Mouse (Mus musculus) embryonic facial prominence, embryonic 10.5 days (tissue): Measurements from ENCODE around the gene Bcl2l1. TPM values are rescaled to one million over a fixed set of nuclear protein-coding genes. Genes with fewer than 3 reads are reported as not detected.
A peak's percentile ranks its signal among the peaks of the same experiment; 100 is the strongest.

Experiments used
- DNase-seq: peaks from one replicate; pipeline ENCODE4 v3.0.0-alpha.2; 2017; ENCODE audit warnings: low spot score
- H3K27ac ChIP-seq: fragments of 300-500 bp; sonication (generic); replicated peaks from 2 replicates; pipeline ENCODE4 v1.5.1; 2016; ENCODE audit warnings: mild to moderate bottlenecking
- H3K27me3 ChIP-seq: fragments of 300-500 bp; sonication (generic); replicated peaks from 2 replicates; pipeline ENCODE4 v1.6.1; 2016; ENCODE audit warnings: low read depth, mild to moderate bottlenecking; ENCODE audit not compliant: poor library complexity, severe bottlenecking
- H3K36me3 ChIP-seq: fragments of 300-500 bp; sonication (generic); replicated peaks from 2 replicates; pipeline ENCODE4 v1.6.1; 2016; ENCODE audit warnings: mild to moderate bottlenecking, moderate library complexity
- H3K4me1 ChIP-seq: fragments of 300-500 bp; sonication (generic); 2 replicates; pipeline ENCODE4 v1.6.1; 2016
- H3K4me3 ChIP-seq: fragments of 300-500 bp; sonication (generic); 2 replicates; pipeline ENCODE4 v1.5.1; 2016; ENCODE audit warnings: mild to moderate bottlenecking, moderate library complexity
- H3K9me3 ChIP-seq: fragments of 300-500 bp; sonication (generic); 2 replicates; pipeline ENCODE4 v1.6.1; 2016; ENCODE audit warnings: mild to moderate bottlenecking
- WGBS: fragments of 180-500 bp; shearing (Covaris S2); methylation state at CpG from one replicate; pipeline ENCODE4 v1.1.7; 2016; 5-methylcytosine and 5-hydroxymethylcytosine counted together
- polyA plus RNA-seq: library from polyadenylated mRNA; unstranded; fragments of >200 nt; fragmentation: Nextera tagmentation; extraction: Ambion mirVana; gene quantifications from 2 replicates; pipeline ENCODE4 v1.2.1, GENCODE M21; 2016

Gene Bcl2l1
- polyA plus RNA-seq, 1 experiment from 2014 or later = 106 TPM

DNA sequence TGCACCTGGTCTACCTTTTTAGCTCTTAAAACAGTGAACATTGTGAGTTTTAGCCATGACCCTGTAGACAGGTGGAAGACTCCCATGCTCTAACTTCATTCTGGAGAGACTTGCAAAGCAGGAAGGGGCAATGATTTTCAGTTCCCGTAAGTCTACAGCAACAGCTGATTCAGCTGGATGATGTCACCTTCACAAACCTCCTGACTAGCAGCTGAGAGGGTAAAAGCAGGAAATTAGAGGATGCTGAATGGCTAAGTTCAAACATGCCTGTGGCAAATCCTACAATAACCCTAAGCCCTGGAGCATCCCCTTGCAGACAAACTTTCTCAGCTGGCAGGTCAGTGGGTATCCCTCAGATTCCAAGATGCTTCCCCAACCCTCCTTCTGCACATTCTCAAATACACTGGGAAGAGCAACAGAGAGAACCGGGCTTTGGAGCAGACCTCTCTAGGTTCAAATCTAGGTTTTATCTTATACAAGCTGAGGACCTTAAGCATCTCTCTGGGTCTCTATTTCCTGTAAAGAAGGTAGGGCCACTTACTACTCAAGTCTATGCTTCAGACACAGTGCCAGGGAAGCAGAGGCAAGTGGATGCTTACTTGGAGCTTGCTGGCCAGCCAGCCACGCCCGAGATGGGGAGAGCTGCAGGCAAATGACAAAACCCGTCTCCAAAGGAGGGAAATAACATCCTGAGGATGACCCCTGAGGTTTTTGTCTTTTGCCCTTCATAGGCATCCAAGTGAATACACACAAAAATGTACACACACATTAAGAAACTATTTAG is 21.2 kb downstream of the Bcl2l1 start:
- Histone ChIP-seq H3K27me3 (no peaks in the 10 kb centered on the region), H3K27ac (no peak overlapping the region), H3K9me3 (no peaks in the 10 kb centered on the region), H3K4me3 (no peak overlapping the region), H3K4me1 (peaks cover 31% of the 10 kb centered on the region), H3K36me3 (peaks cover 25% of the 10 kb centered on the region)
- 84% methylated on average over 5 of the region's 5 CpGs for WGBS
- DNase-seq = no peak

- Histone ChIP-seq H3K36me3 (peaks cover 20% of the 10 kb centered on the region; the same call in 1 of the 2 replicates), H3K27ac (no peak overlapping the region), H3K4me3 (no peak overlapping the region), H3K9me3 (no peaks in the 10 kb centered on the region), H3K4me1 (peaks cover 45% of the 10 kb centered on the region), H3K27me3 (no peaks in the 10 kb centered on the region)
- DNase-seq = no peak
- 88% methylated on average over 3 of the region's 3 CpGs for WGBS
These were observed 23.4 kb downstream of the Bcl2l1 start for GRCm38 (mm10) chr2:152808178-152808577.

DNA sequence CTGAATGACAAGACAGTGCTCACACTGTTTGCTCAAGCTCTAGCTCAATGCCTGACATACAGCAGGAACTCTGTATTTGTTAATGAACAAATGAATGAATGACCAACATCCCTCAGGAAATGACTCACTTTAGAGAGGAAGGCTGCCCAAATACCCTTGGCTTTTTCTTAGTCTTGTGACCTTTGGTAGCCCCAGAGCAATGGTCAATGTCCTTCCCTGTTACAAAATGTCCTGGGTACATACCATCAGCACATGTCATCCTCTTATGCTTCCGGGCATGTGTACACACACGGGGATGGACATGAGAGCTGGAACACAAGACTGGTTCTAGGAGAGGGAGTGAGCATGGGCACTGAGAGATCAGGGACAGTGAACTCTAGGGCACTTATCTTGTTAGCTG is 25.5 kb downstream of the Bcl2l1 start:
- peaks cover 31% of the 10 kb centered on the region for H3K4me1 ChIP-seq
- no peaks in the 10 kb centered on the region for H3K9me3 ChIP-seq
- WGBS = 81% methylated on average over 2 of the region's 2 CpGs
- H3K27ac ChIP-seq = no peak overlapping the region
- H3K4me3 ChIP-seq = no peak overlapping the region
- H3K36me3 ChIP-seq = peaks cover 23% of the 10 kb centered on the region; the same call in 1 of the 2 replicates
- no peak for DNase-seq
- no peaks in the 10 kb centered on the region for H3K27me3 ChIP-seq

DNA sequence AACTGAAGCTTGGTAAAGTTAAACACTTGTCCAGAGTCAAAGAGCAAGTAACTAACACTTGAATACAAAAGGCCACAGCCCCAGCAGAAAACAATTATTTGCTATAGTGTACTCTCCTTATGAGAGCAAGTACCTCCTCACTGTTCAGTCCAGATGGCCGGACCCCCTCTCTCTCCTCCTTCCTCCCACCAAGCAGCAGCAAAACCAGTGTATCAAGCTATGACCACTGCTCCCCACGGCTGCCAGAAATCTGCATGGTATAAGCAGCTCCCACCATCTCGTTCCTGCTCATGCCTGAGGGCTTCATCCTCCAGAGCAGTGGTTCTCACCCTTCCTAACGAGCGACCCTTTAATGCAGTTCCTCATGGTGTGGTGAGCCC is 26.4 kb downstream of the Bcl2l1 start:
- Histone ChIP-seq H3K27me3 (no peaks in the 10 kb centered on the region), H3K4me1 (peaks cover 25% of the 10 kb centered on the region), H3K4me3 (no peak overlapping the region), H3K36me3 (peaks cover 17% of the 10 kb centered on the region; the same call in 1 of the 2 replicates), H3K9me3 (no peaks in the 10 kb centered on the region), H3K27ac (peak overlapping the region; percentile 69; the same call in 1 of the 2 replicates)
- 39% methylated on average over 5 of the region's 5 CpGs for WGBS
- DNase-seq = no peak

DNA sequence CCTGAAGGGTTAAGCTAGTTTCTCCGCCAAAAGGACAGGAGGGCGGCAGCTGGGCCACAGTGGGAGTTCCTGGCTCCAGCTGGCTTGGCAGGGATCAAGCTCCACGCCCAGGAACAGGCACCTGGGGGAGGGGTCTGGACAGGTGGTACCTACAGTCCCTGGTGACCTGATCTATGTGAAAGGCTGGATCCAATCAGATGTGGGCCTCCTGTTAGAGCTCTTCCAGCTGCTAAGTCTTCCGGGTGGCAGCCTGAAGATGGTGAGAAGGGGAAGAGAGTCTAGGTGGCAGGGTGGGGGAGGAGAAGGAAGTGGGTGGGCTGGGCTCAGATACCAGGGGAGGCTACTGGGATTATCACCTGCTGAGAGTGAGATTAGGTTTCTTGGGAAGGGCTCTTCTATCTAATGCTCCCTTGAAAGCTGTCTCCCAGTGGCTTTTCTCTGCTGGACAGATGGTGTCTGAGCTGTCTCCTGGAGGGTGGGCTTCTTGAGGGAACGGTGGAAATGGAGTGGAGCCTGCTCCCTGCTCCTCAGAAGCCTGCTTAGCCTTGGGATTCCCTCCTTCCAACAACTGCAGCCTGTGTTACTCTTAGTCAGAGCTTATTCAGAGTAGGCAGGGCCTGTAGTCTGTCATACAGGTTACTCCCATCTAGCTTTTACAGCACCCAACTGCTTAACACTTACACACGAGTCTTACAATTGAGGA is 27.0 kb downstream of the Bcl2l1 start:
- H3K36me3 ChIP-seq = peaks cover 15% of the 10 kb centered on the region; the same call in 1 of the 2 replicates
- no peaks in the 10 kb centered on the region for H3K9me3 ChIP-seq
- DNase-seq = peak; percentile 61
- peak overlapping the region; percentile 69 for H3K27ac ChIP-seq
- H3K4me1 ChIP-seq = peaks cover 23% of the 10 kb centered on the region
- H3K4me3 ChIP-seq = peak overlapping the region; percentile 3; the same call in 1 of the 2 replicates
- no peaks in the 10 kb centered on the region for H3K27me3 ChIP-seq
- 8% methylated on average over 6 of the region's 6 CpGs for WGBS

DNA sequence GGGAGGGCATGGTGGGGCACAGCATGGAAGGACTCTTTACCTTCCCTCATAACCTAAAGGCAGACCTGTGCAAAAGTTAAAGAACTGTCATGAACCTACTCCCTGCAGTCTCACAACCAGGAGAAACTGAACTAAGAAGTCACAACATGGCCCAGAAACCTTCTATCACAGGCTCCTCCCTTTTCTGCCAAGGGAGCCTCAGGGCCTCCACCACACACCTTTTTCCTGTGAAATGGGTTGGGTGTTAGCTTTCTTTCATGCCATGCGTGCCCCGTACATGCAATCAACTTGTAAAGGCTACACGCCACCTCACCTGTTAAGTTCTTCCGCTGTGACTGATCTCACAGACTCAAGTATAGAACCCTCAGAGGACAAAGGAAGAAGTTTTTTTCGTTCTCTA is 28.4 kb downstream of the Bcl2l1 start:
- no peak for DNase-seq
- no peaks in the 10 kb centered on the region for H3K27me3 ChIP-seq
- WGBS = 88% methylated on average over 5 of the region's 5 CpGs

GRCm38 (mm10) chr2:152802303-152802702 is 29.2 kb downstream of the Bcl2l1 start:
- Histone ChIP-seq H3K4me1 (peaks cover 23% of the 10 kb centered on the region), H3K4me3 (no peak overlapping the region), H3K27ac (no peak overlapping the region), H3K36me3 (peaks cover 21% of the 10 kb centered on the region; the same call in 1 of the 2 replicates), H3K27me3 (no peaks in the 10 kb centered on the region), H3K9me3 (no peaks in the 10 kb centered on the region)
- WGBS = 94% methylated on average over 10 of the region's 10 CpGs
- DNase-seq = no peak

More for the DNA sequence above, 28.4 kb downstream of the Bcl2l1 start:
- Histone ChIP-seq H3K9me3 (no peaks in the 10 kb centered on the region), H3K27ac (no peak overlapping the region; the same call in 1 of the 2 replicates), H3K4me3 (no peak overlapping the region), H3K36me3 (peaks cover 17% of the 10 kb centered on the region; the same call in 1 of the 2 replicates), H3K4me1 (peaks cover 23% of the 10 kb centered on the region)

DNA sequence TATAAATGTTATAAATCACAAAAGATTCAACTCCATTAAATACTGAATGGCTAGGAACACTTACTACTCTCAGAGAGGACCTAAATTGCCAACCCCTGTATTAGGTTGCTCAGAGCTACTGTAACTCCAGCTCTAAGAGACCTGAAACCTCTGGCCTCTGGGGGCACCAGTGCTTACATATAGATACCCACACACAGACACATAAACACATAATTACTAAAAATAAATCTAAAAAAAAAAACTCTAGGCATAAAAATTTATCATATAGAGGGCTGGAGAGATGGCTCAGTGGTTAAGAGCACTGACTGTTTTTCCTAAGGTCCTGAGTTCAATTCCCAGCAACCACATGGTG is 30.8 kb downstream of the Bcl2l1 start:
- H3K4me1 ChIP-seq = peaks cover 18% of the 10 kb centered on the region
- H3K27ac ChIP-seq = no peak overlapping the region
- no peaks in the 10 kb centered on the region for H3K9me3 ChIP-seq
- H3K36me3 ChIP-seq = peaks cover 14% of the 10 kb centered on the region; the same call in 1 of the 2 replicates
- DNase-seq = no peak
- no peak overlapping the region for H3K4me3 ChIP-seq
- H3K27me3 ChIP-seq = no peaks in the 10 kb centered on the region

- H3K27ac ChIP-seq = no peak overlapping the region
- H3K4me3 ChIP-seq = no peak overlapping the region
- H3K27me3 ChIP-seq = no peaks in the 10 kb centered on the region
- H3K9me3 ChIP-seq = no peaks in the 10 kb centered on the region
- WGBS = 83% methylated on average over 7 of the region's 7 CpGs
- H3K36me3 ChIP-seq = peaks cover 12% of the 10 kb centered on the region; the same call in 1 of the 2 replicates
- no peak for DNase-seq
- peaks cover 12% of the 10 kb centered on the region for H3K4me1 ChIP-seq
These were observed 31.4 kb downstream of the Bcl2l1 start for GRCm38 (mm10) chr2:152799954-152800761.

DNA sequence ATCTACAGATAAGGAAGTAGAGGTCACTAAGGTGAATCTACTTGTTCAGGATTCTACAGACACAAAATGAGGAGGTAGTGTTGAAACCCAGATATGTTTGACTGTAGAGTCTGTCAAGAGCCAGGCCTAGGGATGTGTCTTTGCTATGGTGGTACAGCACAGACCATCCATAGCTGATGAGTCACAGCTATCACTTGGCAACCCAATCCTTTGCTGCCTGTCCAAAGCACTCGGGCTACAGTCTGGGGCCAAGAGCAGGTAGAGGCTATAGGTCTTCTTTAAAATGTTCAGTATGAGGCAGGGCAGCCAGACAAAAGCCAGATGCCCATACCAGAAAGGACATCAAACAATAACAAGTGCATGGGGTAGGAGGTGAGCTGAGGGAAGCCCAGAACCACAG is 33.9 kb downstream of the Bcl2l1 start:
- no peak for DNase-seq
- Histone ChIP-seq H3K4me3 (no peak overlapping the region), H3K27ac (no peak overlapping the region), H3K27me3 (no peaks in the 10 kb centered on the region), H3K36me3 (0 out of 2 replicates have a peak, but pooled peaks cover 8% of the 10 kb centered on the region), H3K4me1 (peaks cover 15% of the 10 kb centered on the region), H3K9me3 (no peaks in the 10 kb centered on the region)
- WGBS = 97% methylated on average over 1 of the region's 1 CpGs

DNA sequence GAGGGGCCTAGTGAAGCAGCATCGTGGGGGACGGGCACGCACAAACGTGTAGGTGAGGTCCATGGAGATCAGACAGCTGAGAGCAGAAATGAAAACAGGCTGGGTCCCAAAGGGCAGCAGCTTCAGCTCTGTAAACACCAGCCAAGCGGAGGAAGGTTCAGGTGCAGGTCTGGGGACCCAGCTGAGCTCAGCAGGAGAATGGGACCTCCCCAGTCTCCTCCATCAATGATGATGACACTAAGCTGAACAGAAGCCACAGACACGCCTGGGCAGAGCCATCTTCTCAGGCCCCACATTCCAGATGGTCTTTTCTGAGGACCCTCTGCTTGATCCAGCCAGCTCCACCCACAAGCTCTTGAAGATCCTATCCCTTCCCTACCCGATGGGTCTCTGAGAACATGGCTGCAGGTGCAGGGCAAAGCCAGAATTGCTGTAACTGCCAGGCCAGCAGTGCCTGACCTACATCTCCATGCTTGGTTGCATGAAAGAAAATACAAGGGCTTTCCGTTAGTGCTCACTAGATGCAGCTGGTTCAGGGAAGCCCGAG is 37.2 kb downstream of the Bcl2l1 start:
- Histone ChIP-seq H3K27ac (0 out of 2 replicates have a peak overlapping the region, but pooled peaks have one; percentile 1), H3K9me3 (no peaks in the 10 kb centered on the region), H3K36me3 (peaks cover 15% of the 10 kb centered on the region; the same call in 1 of the 2 replicates), H3K27me3 (no peaks in the 10 kb centered on the region), H3K4me3 (no peak overlapping the region), H3K4me1 (peaks cover 23% of the 10 kb centered on the region)
- WGBS = 82% methylated on average over 9 of the region's 9 CpGs
- DNase-seq = no peak

- no peak overlapping the region for H3K27ac ChIP-seq
- DNase-seq = no peak
- H3K9me3 ChIP-seq = no peaks in the 10 kb centered on the region
- H3K36me3 ChIP-seq = peaks cover 13% of the 10 kb centered on the region; the same call in 1 of the 2 replicates
- WGBS = 85% methylated on average over 5 of the region's 5 CpGs
- H3K27me3 ChIP-seq = no peaks in the 10 kb centered on the region
- no peak overlapping the region for H3K4me3 ChIP-seq
- peaks cover 33% of the 10 kb centered on the region for H3K4me1 ChIP-seq
These were observed 38.1 kb downstream of the Bcl2l1 start for GRCm38 (mm10) chr2:152793381-152793780.
